Mouse (Mus musculus) G1E-ER4 (cell line): ENCODE results near the gene Olfr905. TPM values are rescaled to one million over a fixed set of nuclear protein-coding genes. Genes with fewer than 3 reads are reported as not detected.

Experiments
- GATA1 ChIP-seq: IDR thresholded peaks from one replicate; pipeline ENCODE4 v1.8.0; 2012; ENCODE audit warnings: low read length, inconsistent platforms
- polyA plus RNA-seq: library from polyadenylated mRNA; stranded (reverse); fragments of >175 nt; gene quantifications from 2 replicates; pipeline ENCODE4 v1.2.3, GENCODE M21; 2012

Gene Olfr905
- polyA plus RNA-seq = not detected in 2 replicates

GRCm38 (mm10) chr9:38470807-38471206, at the start of gene Olfr905:
Gene Olfr905 (plus strand): TSS chr9:38471107.
- no peak for TF ChIP-seq GATA1

DNA sequence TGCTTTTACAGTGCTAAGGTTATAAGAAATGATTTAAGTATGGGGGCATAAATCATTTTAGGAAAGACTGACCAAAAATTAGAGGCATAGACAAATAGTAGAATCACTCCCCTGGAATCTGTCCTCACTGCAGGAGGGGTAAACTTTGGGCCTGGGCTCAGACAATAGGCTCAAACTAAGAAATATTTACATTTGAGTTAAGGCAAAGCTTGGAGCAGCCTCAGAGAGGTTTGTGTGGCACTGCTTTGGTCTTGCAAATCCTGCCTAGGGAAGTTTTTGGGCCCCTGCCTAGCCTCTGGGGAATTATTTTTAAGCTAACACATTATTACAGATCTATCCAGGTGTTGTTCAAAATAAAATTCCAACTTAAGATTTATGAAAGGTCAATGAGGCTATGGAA, 47.1 kb upstream of the Olfr905 start:
- no peak for TF ChIP-seq GATA1

- TF ChIP-seq GATA1 = no peak
Measured at GRCm38 (mm10) chr9:38427026-38427425, 43.9 kb upstream of the Olfr905 start.

DNA sequence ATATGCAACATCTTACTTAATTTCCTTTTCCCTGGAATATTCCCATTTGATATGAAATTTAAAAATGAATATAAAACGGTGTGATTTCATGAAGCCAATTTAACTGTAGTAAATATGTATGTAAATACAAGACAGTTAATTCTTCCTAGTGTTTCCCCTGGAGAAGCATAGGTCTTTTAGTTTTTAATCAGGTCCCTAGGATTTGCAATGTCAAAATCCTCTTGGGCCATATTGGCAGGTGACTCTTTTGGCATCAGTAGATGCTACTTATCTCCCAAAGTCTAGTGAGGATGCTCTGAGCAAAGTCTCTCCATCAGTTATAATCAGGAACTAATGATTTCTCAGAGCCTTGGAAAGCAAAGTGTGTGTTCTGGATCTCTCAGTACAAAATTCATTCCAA, 41.8 kb upstream of the Olfr905 start, which contains the start of gene Olfr901:
Olfr901 (plus strand) TSS at position 301 of the 400 bp plus-strand sequence.
- TF ChIP-seq GATA1 = no peak

- TF ChIP-seq GATA1 = no peak
Measured at GRCm38 (mm10) chr9:38447352-38447751, 23.6 kb upstream of the Olfr905 start, which contains the start of gene Olfr902. Gene Olfr902 (plus strand): TSS chr9:38447652.

DNA sequence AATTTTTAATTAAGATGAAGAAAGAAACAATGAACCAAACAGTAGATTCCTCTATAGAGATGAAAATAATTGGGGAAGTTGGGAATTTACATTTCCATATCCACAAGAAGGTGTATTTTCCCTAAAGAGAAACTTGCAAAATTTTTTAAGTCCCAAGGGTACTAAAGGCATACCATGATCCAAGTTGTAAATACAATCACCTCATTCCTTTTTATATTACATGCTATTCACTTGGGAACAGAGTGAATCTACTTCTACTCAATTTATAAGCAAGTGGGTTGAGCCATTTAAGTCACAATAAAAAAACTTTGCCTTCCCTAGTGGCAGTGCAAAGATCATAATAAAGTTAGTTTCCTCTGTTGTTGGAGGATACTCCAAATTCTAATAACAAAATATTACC, 8.1 kb upstream of the Olfr905 start, which contains the start of gene Olfr904:
Olfr904 (plus strand) TSS at position 301 of the 400 bp plus-strand sequence.
- no peak for TF ChIP-seq GATA1

GRCm38 (mm10) chr9:38486785-38487184, 15.9 kb downstream of the Olfr905 start, which contains the start of gene Olfr906:
Gene Olfr906 (plus strand): TSS chr9:38487085.
- TF ChIP-seq GATA1 = no peak

DNA sequence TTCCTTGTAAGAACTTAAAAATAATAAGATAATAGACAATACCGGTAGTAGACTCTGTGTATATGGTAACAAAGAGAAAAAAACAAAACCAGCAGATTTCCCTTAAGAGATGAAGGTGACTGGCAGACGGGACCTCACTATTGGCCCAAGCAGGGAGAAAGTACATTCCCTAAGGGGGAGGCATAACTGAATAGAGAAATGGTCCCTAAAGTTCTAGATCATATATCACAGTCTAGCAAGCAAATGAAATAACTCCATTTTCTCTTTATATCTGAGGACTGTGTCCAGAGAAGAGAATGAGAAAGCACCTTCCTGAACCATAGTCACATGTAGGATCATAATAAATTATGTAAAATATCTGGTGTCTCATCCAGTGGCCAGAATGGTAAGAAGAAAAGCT, 24.6 kb downstream of the Olfr905 start, which contains the start of gene Olfr907:
Olfr907 (plus strand) TSS at position 301 of the 400 bp plus-strand sequence.
- TF ChIP-seq GATA1 = no peak

DNA sequence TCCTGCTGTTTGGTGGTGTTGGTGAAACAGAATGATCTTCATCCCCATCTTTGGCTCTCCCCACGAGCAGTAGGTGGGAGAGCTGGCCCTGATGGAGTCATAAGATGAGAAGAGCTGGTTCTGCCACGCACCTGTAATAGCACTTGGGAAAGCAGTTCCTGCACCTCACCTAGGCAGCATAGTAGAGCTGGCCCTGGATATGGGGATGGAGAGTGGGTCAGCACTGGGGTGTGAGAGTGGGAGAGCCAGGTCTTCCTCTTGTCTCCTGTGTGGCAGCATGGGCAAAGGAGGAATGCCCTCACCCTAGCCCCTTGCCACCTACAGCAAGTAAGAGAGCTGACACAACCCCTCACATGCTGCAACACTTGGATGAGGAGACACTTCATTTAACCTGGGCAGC, 41.4 kb downstream of the Olfr905 start:
- TF ChIP-seq GATA1 = no peak

DNA sequence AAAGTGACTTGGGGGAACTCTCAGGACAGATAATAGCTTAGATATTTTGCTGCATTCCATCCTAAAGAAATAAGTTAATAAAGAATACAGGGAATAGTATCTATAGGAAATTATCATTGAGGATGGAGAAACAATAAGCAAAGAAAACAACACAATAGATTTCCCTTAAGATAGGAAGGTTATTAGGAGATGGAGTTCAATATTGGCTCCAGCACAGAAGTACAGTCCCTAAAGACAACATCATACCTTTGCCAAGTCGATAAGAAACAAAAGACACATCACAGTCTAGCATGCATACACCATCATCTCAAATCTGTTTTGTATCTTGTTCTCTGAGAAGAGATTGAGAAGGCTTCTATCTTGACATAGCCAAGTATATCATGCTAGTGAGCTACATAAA, 50.4 kb downstream of the Olfr905 start, which contains the start of gene Olfr911-ps1:
Olfr911-ps1 (plus strand) TSS at position 301 of the 400 bp plus-strand sequence.
- no peak for TF ChIP-seq GATA1

Other genes with a start within 250 kb of the Olfr905 start
- not detected in 2 replicates for gene Olfr143, start 218.3 kb upstream of the Olfr905 start, polyA plus RNA-seq
- not detected in 2 replicates for gene Olfr895, start 203.3 kb upstream of the Olfr905 start, polyA plus RNA-seq
- gene Olfr896-ps1, start 180.0 kb upstream of the Olfr905 start, polyA plus RNA-seq = not detected in 2 replicates
- gene Olfr25, start 142.0 kb upstream of the Olfr905 start, polyA plus RNA-seq = not detected in 2 replicates
- gene Olfr898, start 122.7 kb upstream of the Olfr905 start, polyA plus RNA-seq = not detected in 2 replicates
- gene Olfr250, start 104.2 kb upstream of the Olfr905 start, polyA plus RNA-seq = not detected in 2 replicates
- gene Olfr251, start 94.0 kb upstream of the Olfr905 start, polyA plus RNA-seq = not detected in 2 replicates
- not detected in 2 replicates for gene Olfr147, start 69.4 kb upstream of the Olfr905 start, polyA plus RNA-seq
- gene Olfr901, start 41.7 kb upstream of the Olfr905 start, polyA plus RNA-seq = not detected in 2 replicates
- gene Olfr902, start 23.5 kb upstream of the Olfr905 start, polyA plus RNA-seq = not detected in 2 replicates
- gene Olfr904, start 8.0 kb upstream of the Olfr905 start, polyA plus RNA-seq = not detected in 2 replicates
- not detected in 2 replicates for gene Olfr906, start 16.0 kb downstream of the Olfr905 start, polyA plus RNA-seq
- gene Olfr907, start 24.7 kb downstream of the Olfr905 start, polyA plus RNA-seq = 0.06 TPM in 1 of 2 replicates, not detected in the other
- gene Olfr911-ps1, start 50.5 kb downstream of the Olfr905 start, polyA plus RNA-seq = not detected in 2 replicates
- gene Olfr910, start 66.7 kb downstream of the Olfr905 start, polyA plus RNA-seq = not detected in 2 replicates
- not detected in 2 replicates for gene Olfr912, start 109.1 kb downstream of the Olfr905 start, polyA plus RNA-seq
- not detected in 2 replicates for gene Olfr913, start 121.7 kb downstream of the Olfr905 start, polyA plus RNA-seq
- gene Olfr914, start 134.0 kb downstream of the Olfr905 start, polyA plus RNA-seq = not detected in 2 replicates
- not detected in 2 replicates for gene Olfr916, start 188.8 kb downstream of the Olfr905 start, polyA plus RNA-seq
- not detected in 2 replicates for gene Olfr917, start 194.7 kb downstream of the Olfr905 start, polyA plus RNA-seq
- not detected in 2 replicates for gene Olfr918, start 203.5 kb downstream of the Olfr905 start, polyA plus RNA-seq
- not detected in 2 replicates for gene Olfr919, start 232.6 kb downstream of the Olfr905 start, polyA plus RNA-seq
- 0.40 and 0.56 TPM in 2 replicates for gene Vwa5a, start 247.2 kb downstream of the Olfr905 start, polyA plus RNA-seq